Mouse (Mus musculus): Measurements from ENCODE around the gene Atp12a.

DNA sequence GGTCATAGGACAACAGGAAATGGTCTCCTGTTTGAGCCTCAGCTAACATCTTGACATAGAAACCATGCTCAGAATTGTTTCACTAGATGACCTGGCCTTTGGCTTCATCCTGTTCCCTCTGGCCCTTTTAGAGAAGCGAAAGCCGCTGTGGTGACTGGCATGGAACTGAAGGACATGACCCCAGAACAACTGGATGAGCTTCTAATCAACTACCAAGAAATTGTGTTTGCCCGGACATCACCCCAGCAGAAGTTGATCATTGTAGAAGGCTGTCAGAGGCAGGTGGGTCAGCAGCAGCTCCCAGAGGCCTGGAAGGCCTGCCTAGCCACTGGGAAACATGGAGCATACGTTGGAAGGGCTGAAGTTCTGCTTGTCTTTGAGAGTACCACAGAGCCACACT lies 17.5 kb downstream of the Atp12a start:
- TF ChIP-seq GATA1 (IDR thresholded peaks at IDR 0.05; ENCODE audit: borderline replicate concordance, low read length): no peak
- TF ChIP-seq FLI1 (IDR thresholded peaks at IDR 0.05; ENCODE audit: low read length): no peak
